Mouse (Mus musculus) hindbrain, embryonic 10.5 days (tissue): ENCODE results near the gene Smim14. TPM values are rescaled to one million over a fixed set of nuclear protein-coding genes. Genes with fewer than 3 reads are reported as not detected.

Experiments
- DNase-seq: peaks from one replicate; pipeline ENCODE4 v3.0.0-alpha.2; 2017; ENCODE audit warnings: low spot score
- H3K27ac ChIP-seq: fragments of 300-500 bp; sonication (generic); 2 replicates; pipeline ENCODE4 v1.5.1; 2016; ENCODE audit warnings: mild to moderate bottlenecking, moderate library complexity
- H3K27me3 ChIP-seq: fragments of 300-500 bp; sonication (generic); 2 replicates; pipeline ENCODE4 v1.6.1; 2016; ENCODE audit warnings: mild to moderate bottlenecking; ENCODE audit not compliant: poor library complexity, insufficient read depth, severe bottlenecking
- H3K36me3 ChIP-seq: fragments of 300-500 bp; sonication (generic); 2 replicates; pipeline ENCODE4 v1.6.1; 2016; ENCODE audit warnings: mild to moderate bottlenecking, moderate library complexity
- H3K4me1 ChIP-seq: fragments of 300-500 bp; sonication (generic); replicated peaks from 2 replicates; pipeline ENCODE4 v1.6.1; 2016; ENCODE audit warnings: mild to moderate bottlenecking
- H3K4me3 ChIP-seq: fragments of 300-500 bp; sonication (generic); 2 replicates; pipeline ENCODE4 v1.5.1; 2016; ENCODE audit warnings: mild to moderate bottlenecking, moderate library complexity
- H3K9me3 ChIP-seq: fragments of 300-500 bp; sonication (generic); 2 replicates; pipeline ENCODE4 v1.6.1; 2016; ENCODE audit warnings: mild to moderate bottlenecking, moderate library complexity
- WGBS: fragments of 180-500 bp; shearing (Covaris S2); methylation state at CpG from one replicate; pipeline ENCODE4 v1.1.7; 2016; 5-methylcytosine and 5-hydroxymethylcytosine counted together
- polyA plus RNA-seq: library from polyadenylated mRNA; unstranded; fragments of >200 nt; fragmentation: Nextera tagmentation; extraction: Ambion mirVana; gene quantifications from 2 replicates; pipeline ENCODE4 v1.2.1, GENCODE M21; 2016

The Smim14 gene
- polyA plus RNA-seq, 1 experiment from 2014 or later: 106 TPM

- H3K36me3 ChIP-seq: peaks cover 64% of the 10 kb centered on the region
- WGBS: 21% methylated on average over 26 of the region's 26 CpGs
These were observed 121.1 kb downstream of the Smim14 start for GRCm38 (mm10) chr5:65415653-65416458.

GRCm38 (mm10) chr5:65407989-65408388 is 129.0 kb downstream of the Smim14 start:
- DNase-seq: peak; percentile 4
- Histone ChIP-seq H3K9me3 (no peaks in the 10 kb centered on the region), H3K27me3 (no peaks in the 10 kb centered on the region), H3K4me1 (peaks cover 6% of the 10 kb centered on the region; the same call in 1 of the 2 replicates), H3K27ac (no peak overlapping the region), H3K4me3 (no peak overlapping the region), H3K36me3 (peaks cover 82% of the 10 kb centered on the region)
- 38% methylated on average over 12 of the region's 12 CpGs for WGBS

More at GRCm38 (mm10) chr5:65415653-65416458, 121.1 kb downstream of the Smim14 start:
- peak overlapping the region; percentile 6; the same call in 1 of the 2 replicates for H3K4me3 ChIP-seq
- DNase-seq: peak; percentile 49
- H3K4me1 ChIP-seq: peaks cover 13% of the 10 kb centered on the region
- H3K9me3 ChIP-seq: no peaks in the 10 kb centered on the region
- peak overlapping the region; percentile 82 for H3K27ac ChIP-seq
- H3K27me3 ChIP-seq: no peaks in the 10 kb centered on the region

- H3K9me3 ChIP-seq: no peaks in the 10 kb centered on the region
- peak; percentile 81 for DNase-seq
- WGBS: 36% methylated on average over 2 of the region's 2 CpGs
- H3K4me1 ChIP-seq: no peaks in the 10 kb centered on the region
- no peaks in the 10 kb centered on the region for H3K27me3 ChIP-seq
- no peak overlapping the region for H3K4me3 ChIP-seq
- H3K27ac ChIP-seq: no peak overlapping the region
- H3K36me3 ChIP-seq: peaks cover 93% of the 10 kb centered on the region
These were observed 135.6 kb downstream of the Smim14 start for GRCm38 (mm10) chr5:65401251-65401994.

Other genes with a start within 250 kb of the Smim14 start
- 54.3 and 85.4 TPM in 2 replicates for gene Rfc1, start 201.5 kb downstream of the Smim14 start, polyA plus RNA-seq
- gene Klb, start 188.9 kb downstream of the Smim14 start, polyA plus RNA-seq: not detected in 2 replicates
- gene Rpl9, start 145.7 kb downstream of the Smim14 start, polyA plus RNA-seq: 863 and 960 TPM in 2 replicates
- 60.5 and 67.9 TPM in 2 replicates for gene Lias, start 145.7 kb downstream of the Smim14 start, polyA plus RNA-seq
- gene Ugdh, start 101.2 kb downstream of the Smim14 start, polyA plus RNA-seq: 52.0 and 62.9 TPM in 2 replicates
- gene Gm43552, start 44.4 kb downstream of the Smim14 start, polyA plus RNA-seq: not detected in 2 replicates
- gene Ube2k, start within 50 bp of the Smim14 start, polyA plus RNA-seq: 182 and 190 TPM in 2 replicates
- 78.0 and 98.1 TPM in 2 replicates for gene Pds5a, start 161.1 kb upstream of the Smim14 start, polyA plus RNA-seq
- gene N4bp2, start 226.3 kb upstream of the Smim14 start, polyA plus RNA-seq: 21.6 and 31.1 TPM in 2 replicates